Mouse (Mus musculus) heart, adult 9 months (tissue): ENCODE results near the gene 6030498E09Rik.

Source experiments
- DNase-seq, 2 experiments: peaks; one replicate each; pipeline ENCODE4 v3.0.0; 2022; ENCODE audit warnings: low spot score in 2 of 2

6030498E09Rik gene

GRCm38 (mm10) chrX:38772478-38772877 is at the start of gene 6030498E09Rik:
6030498E09Rik (plus strand) TSS chrX:38772671.
- DNase-seq = peak in 1 of 2 experiments; percentile 2

GRCm38 (mm10) chrX:38730081-38730480 is 42.4 kb upstream of the 6030498E09Rik start:
- no peak for DNase-seq

- peak in 1 of 2 experiments; percentile 2 for DNase-seq
Observed at GRCm38 (mm10) chrX:38730639-38731038, 41.8 kb upstream of the 6030498E09Rik start.

GRCm38 (mm10) chrX:38733683-38734082 is 38.8 kb upstream of the 6030498E09Rik start:
- no peak for DNase-seq

- peak in 1 of 2 experiments; percentile 4 for DNase-seq
Observed at GRCm38 (mm10) chrX:38734916-38735880, 37.3 kb upstream of the 6030498E09Rik start.

- DNase-seq = no peak
Observed at GRCm38 (mm10) chrX:38771453-38771852, 1.0 kb upstream of the 6030498E09Rik start.

GRCm38 (mm10) chrX:38771886-38772285 is 585 bp upstream of the 6030498E09Rik start:
- peak in 1 of 2 experiments; percentile 5 for DNase-seq

- no peak for DNase-seq
Observed at GRCm38 (mm10) chrX:38794373-38794772, 21.9 kb downstream of the 6030498E09Rik start.

GRCm38 (mm10) chrX:38813934-38814333 is 41.5 kb downstream of the 6030498E09Rik start:
- no peak for DNase-seq

GRCm38 (mm10) chrX:38816841-38817240 is 44.4 kb downstream of the 6030498E09Rik start:
- no peak for DNase-seq

- DNase-seq = no peak
Observed at GRCm38 (mm10) chrX:38958571-38958970, 186.1 kb downstream of the 6030498E09Rik start.

GRCm38 (mm10) chrX:38996265-38996664 is 223.8 kb downstream of the 6030498E09Rik start:
- no peak for DNase-seq
